Mouse (Mus musculus) ovary, postnatal 10 days (tissue): ENCODE data around the gene Atp2b2.

ENCODE experiments used
- DNase-seq: peaks from one replicate; pipeline ENCODE4 v3.0.0; 2022; ENCODE audit warnings: low spot score

Gene Atp2b2

GRCm38 (mm10) chr6:114011976-114012375 is 30.4 kb downstream of the Atp2b2 start:
- DNase-seq = no peak

- no peak for DNase-seq
These were observed 38.6 kb downstream of the Atp2b2 start for GRCm38 (mm10) chr6:114003796-114004195.

- DNase-seq = no peak
These were observed 41.5 kb downstream of the Atp2b2 start for GRCm38 (mm10) chr6:114000928-114001327.

GRCm38 (mm10) chr6:114000304-114000703 is 42.1 kb downstream of the Atp2b2 start:
- no peak for DNase-seq

GRCm38 (mm10) chr6:113998413-113998812 is 44.0 kb downstream of the Atp2b2 start:
- no peak for DNase-seq

GRCm38 (mm10) chr6:113994176-113994575 is 48.2 kb downstream of the Atp2b2 start:
- DNase-seq = no peak

- no peak for DNase-seq
These were observed 50.3 kb downstream of the Atp2b2 start for GRCm38 (mm10) chr6:113992101-113992500.

- DNase-seq = peak; percentile 10
These were observed 50.9 kb downstream of the Atp2b2 start for GRCm38 (mm10) chr6:113991482-113991881.

- DNase-seq = no peak
These were observed 52.4 kb downstream of the Atp2b2 start for GRCm38 (mm10) chr6:113990044-113990443.

GRCm38 (mm10) chr6:113988521-113988920 is 53.9 kb downstream of the Atp2b2 start:
- DNase-seq = no peak

- DNase-seq = no peak
These were observed 55.7 kb downstream of the Atp2b2 start for GRCm38 (mm10) chr6:113986671-113987070.

- no peak for DNase-seq
These were observed 63.7 kb downstream of the Atp2b2 start for GRCm38 (mm10) chr6:113978673-113979072.

- DNase-seq = no peak
These were observed 64.2 kb downstream of the Atp2b2 start for GRCm38 (mm10) chr6:113978091-113978650.

- DNase-seq = no peak
These were observed 71.5 kb downstream of the Atp2b2 start for GRCm38 (mm10) chr6:113970900-113971299.

- no peak for DNase-seq
These were observed 71.9 kb downstream of the Atp2b2 start for GRCm38 (mm10) chr6:113970464-113970863.

GRCm38 (mm10) chr6:113969751-113970150 is 72.7 kb downstream of the Atp2b2 start:
- DNase-seq = no peak

GRCm38 (mm10) chr6:113962811-113963210 is 79.6 kb downstream of the Atp2b2 start:
- no peak for DNase-seq

- no peak for DNase-seq
These were observed 80.8 kb downstream of the Atp2b2 start for GRCm38 (mm10) chr6:113961658-113962057.

GRCm38 (mm10) chr6:113959336-113959735 is 83.1 kb downstream of the Atp2b2 start:
- DNase-seq = no peak

- no peak for DNase-seq
These were observed 83.7 kb downstream of the Atp2b2 start for GRCm38 (mm10) chr6:113958714-113959113.

- no peak for DNase-seq
These were observed 84.4 kb downstream of the Atp2b2 start for GRCm38 (mm10) chr6:113958003-113958402.

GRCm38 (mm10) chr6:113957232-113957940 is 85.0 kb downstream of the Atp2b2 start:
- no peak for DNase-seq

GRCm38 (mm10) chr6:113947515-113947914 is 94.9 kb downstream of the Atp2b2 start:
- no peak for DNase-seq

GRCm38 (mm10) chr6:113942355-113942754 is 100.1 kb downstream of the Atp2b2 start:
- DNase-seq = no peak
